Mouse (Mus musculus) ES-E14 (cell line): ENCODE data around the gene Clip2.

ENCODE experiments used
- HCFC1 ChIP-seq: IDR thresholded peaks from 2 replicates; pipeline ENCODE4 v1.6.1; 2012; ENCODE audit warnings: low read length, inconsistent platforms, borderline replicate concordance; ENCODE audit not compliant: insufficient read depth
- ZNF384 ChIP-seq: IDR thresholded peaks from 2 replicates; pipeline ENCODE4 v1.6.1; 2012; ENCODE audit warnings: low read depth, low read length, inconsistent platforms

DNA sequence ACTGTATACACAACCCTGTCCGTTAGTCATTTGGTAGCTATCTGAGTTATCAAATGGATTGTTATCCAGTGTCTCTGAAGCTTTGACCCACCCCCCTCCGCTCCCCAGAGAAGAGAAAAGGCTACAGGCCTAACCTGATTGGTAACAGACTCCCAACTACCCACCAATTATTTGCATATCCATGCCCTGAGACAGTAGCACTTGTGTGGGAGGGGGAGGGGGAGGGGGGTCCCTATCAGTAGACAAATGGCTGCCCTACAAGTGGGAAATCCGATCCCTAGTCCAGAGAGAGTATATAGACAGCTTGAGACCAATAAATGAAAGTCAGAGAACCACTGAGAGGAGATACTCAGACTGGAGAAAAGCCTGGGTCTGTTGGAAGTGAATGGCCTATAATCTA lies 15.8 kb upstream of the Clip2 start:
- TF ChIP-seq ZNF384: no peak
- no peak for TF ChIP-seq HCFC1
